Mouse (Mus musculus): ENCODE data around the gene Disp2. TPM values are rescaled to one million over a fixed set of nuclear protein-coding genes. Genes with fewer than 3 reads are reported as not detected.

Disp2 gene
- total RNA-seq, 4 experiments from 2014 or later = 0.09 to 0.14 (median 0.09) TPM; not detected in 1

DNA sequence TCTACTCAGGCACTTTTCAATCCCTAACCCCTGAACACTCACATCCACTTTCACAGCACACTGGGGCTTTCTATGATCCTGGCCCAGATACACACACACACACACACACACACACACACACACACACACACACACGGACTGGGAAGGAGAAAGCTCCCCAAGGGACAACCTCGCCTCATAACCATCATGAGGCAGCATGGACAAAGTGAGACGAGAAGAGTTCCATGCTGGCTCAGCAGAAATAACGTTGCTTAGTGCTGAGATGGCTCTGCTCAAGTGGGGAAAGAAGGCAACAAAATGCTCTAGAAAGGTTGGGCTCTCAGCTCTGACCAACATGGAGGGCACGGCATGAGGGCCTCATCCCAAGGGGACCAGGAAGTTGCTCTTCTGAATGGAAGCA, 61.7 kb downstream of the Disp2 start:
- no peak for DNase-seq (ENCODE audit: low spot score)

DNA sequence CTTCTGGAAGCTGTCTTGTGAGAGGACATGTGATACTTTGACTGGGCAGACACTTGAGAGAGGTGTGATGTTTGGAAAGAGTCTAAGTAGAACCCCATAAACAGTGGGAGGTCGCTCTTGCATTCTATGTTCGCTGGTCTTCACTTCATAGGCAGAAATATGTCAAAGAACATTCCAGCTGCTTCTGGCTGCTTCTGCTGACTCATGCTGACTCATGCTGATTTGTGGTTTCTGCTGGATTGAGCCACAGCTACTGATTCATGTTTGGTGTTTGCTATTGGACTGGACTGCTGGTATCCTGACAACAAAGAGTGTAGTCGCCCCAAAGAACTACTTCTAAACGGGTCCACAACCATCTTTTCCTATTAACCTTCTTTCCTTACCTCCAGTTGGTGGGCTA, 62.3 kb downstream of the Disp2 start:
- no peak for DNase-seq (ENCODE audit: low spot score)

DNA sequence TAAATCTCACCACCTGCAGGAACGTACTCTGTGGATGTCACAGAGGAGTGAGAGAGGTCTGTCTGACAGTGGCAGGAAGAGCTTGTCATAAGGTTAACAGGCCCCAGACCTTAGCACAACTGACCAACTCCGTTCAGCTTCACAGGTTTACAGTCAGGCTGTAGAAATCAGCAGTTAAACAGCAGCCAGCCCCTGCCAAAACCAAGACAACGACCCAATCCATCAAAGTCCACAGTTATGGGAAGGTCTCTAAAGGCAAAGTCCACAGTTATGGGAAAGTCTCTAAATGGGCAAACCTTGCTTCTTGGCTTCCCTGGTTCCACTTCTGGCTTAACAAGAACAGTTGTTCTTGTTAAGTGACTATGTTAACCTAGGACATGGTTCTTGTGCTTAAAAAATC, 64.9 kb downstream of the Disp2 start:
- DNase-seq (ENCODE audit: low spot score) = no peak

DNA sequence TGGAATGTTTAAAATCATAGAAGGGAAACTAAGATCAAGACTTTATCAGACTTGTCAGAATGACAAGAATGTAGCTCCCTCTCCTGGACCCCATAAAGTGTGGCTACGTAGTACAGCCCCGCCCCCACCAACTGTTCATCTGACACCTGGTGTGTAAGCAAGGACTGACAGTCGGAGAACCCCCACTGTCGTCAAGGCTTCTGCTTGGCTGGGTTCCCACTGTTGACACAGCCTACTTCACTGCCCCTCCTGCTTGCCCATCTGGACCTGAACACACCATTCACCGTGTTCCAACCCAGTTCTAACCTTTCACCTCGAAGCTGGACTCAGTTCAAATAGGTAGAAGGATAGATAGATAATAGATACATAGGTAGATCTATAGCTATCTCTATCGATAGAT, 66.7 kb downstream of the Disp2 start:
- DNase-seq (ENCODE audit: low spot score) = no peak

DNA sequence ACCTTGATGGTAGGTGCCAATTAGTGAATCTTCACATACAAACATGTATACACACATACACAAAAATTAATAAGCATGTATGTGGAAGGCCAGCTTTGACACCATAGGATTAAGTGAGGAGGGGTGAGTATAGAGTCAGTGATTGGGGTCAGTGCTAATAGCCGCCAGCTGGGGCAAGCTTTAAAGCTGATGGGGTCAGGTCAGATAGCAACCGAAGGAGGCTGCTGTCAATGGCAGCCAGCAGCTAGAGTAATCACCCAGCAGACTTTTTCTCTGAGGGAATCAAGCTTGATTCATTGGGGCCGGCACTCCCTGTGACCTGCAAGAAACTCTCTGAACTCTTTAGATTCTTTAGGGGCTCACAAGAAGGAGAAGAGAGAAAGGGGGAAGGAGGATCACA, 72.2 kb downstream of the Disp2 start:
- DNase-seq (ENCODE audit: low spot score) = no peak

Other genes starting within 250 kb of the Disp2 start
- 1 to 10 TPM; 2.8 to 9.8 (median 7.7) TPM for gene Bmf, start 230.0 kb upstream of the Disp2 start, total RNA-seq (2022)
- under 1 TPM; 0.56 to 0.94 (median 0.60) TPM for gene Bub1b, start 181.5 kb upstream of the Disp2 start, total RNA-seq (2022)
- gene Pak6, start 116.4 kb upstream of the Disp2 start, total RNA-seq (2022) = 10 to 100 TPM in 3 of 4 experiments, 1 to 10 TPM in 1; 7.5 to 13.4 (median 11.4) TPM
- 1 to 10 TPM; 1.0 to 3.1 (median 1.7) TPM for gene Ankrd63, start 75.8 kb upstream of the Disp2 start, total RNA-seq (2022)
- gene Plcb2, start 51.3 kb upstream of the Disp2 start, total RNA-seq (2022) = 1 to 10 TPM; 2.2 to 3.3 (median 2.5) TPM
- 10 to 100 TPM; 33.0 to 45.2 (median 33.9) TPM for gene Inafm2, start 34.0 kb upstream of the Disp2 start, total RNA-seq (2022)
- gene Ccdc9b, start 17.1 kb upstream of the Disp2 start, total RNA-seq (2022) = 10 to 100 TPM; 24.6 to 38.6 (median 29.6) TPM
- not detected for gene Phgr1, start 7.0 kb upstream of the Disp2 start, total RNA-seq (2022)
- gene Knstrn, start 34.3 kb downstream of the Disp2 start, total RNA-seq (2022) = 1 to 10 TPM in 2 of 4 experiments, under 1 TPM in 2; 0.22 to 1.1 (median 0.79) TPM
- 100 to 1,000 TPM; 383 to 490 (median 481) TPM for gene Ivd, start 82.2 kb downstream of the Disp2 start, total RNA-seq (2022)
- 10 to 100 TPM; 14.0 to 21.2 (median 15.9) TPM for gene Bahd1, start 120.7 kb downstream of the Disp2 start, total RNA-seq (2022)
- gene Chst14, start 146.8 kb downstream of the Disp2 start, total RNA-seq (2022) = 1 to 10 TPM; 5.7 to 9.2 (median 8.4) TPM
- 10 to 100 TPM in 3 of 4 experiments, 1 to 10 TPM in 1; 9.5 to 13.6 (median 11.9) TPM for gene Ccdc32, start 249.7 kb downstream of the Disp2 start, total RNA-seq (2022)

Measured in heart, adult 8-10 months (tissue).